Comparison of ENCODE assay signal across 8 mouse cellular contexts in genomic region chr7:31208237-31209054, GRCm38 (mm10). TPM values are rescaled to one million over a fixed set of nuclear protein-coding genes. Genes with fewer than 3 reads are reported as not detected.
A peak's percentile ranks its signal among the peaks of the same experiment; 100 is the strongest.
DNase-seq lines count a peak whose midpoint lies in the region; ATAC-seq and TF ChIP-seq lines count a peak whose summit lies in the region.

No protein-coding gene starts in this region.

- peak overlapping the region; percentile 77 for H3K9ac ChIP-seq in hindbrain, embryonic 16.5 days (ENCODE audit: low read depth, low read length)

- peaks cover 3% of the 10 kb centered on the region; the same call in 1 of the 2 replicates for H3K4me1 ChIP-seq in hindbrain, embryonic 16.5 days (ENCODE audit: control insufficient read depth, insufficient read depth, low read depth, low read length)

- H3K9me3 ChIP-seq in hindbrain, embryonic 16.5 days (ENCODE audit: control insufficient read depth, low read length): no peaks in the 10 kb centered on the region

- intact Hi-C loops in gastrocnemius, adult 2 months (cut with DNase I): no loop called here

- H3K4me2 ChIP-seq in hindbrain, embryonic 16.5 days (ENCODE audit: low read length): peak overlapping the region; percentile 70

- 39% methylated on average over 34 of the region's 34 CpGs for WGBS in hindbrain, embryonic 16.5 days

- TF ChIP-seq CTCF in gastrocnemius, adult 2 months (IDR thresholded peaks at IDR 0.05): no peak

- peak overlapping the region; percentile 78 for H3K4me3 ChIP-seq in gastrocnemius, adult 2 months
- peak overlapping the region; percentile 61 for H3K4me3 ChIP-seq in hindbrain, embryonic 16.5 days (ENCODE audit: low read length)

- DNase-seq in gastrocnemius, adult 2 months: peak; percentile 83
- peak; percentile 50 for DNase-seq in left cerebral cortex, adult 11 months (ENCODE audit: low spot score)
- DNase-seq in lung, postnatal 36 days: peak; percentile 90
- DNase-seq in retina, postnatal 1 day: peak; percentile 89
- peak; percentile 84 for DNase-seq in thymus, postnatal 4 days

- peaks cover 4% of the 10 kb centered on the region; the same call in 1 of the 2 replicates for H3K36me3 ChIP-seq in hindbrain, embryonic 16.5 days (ENCODE audit: control insufficient read depth, insufficient read depth, low read length)

- peak overlapping the region; percentile 88 for H3K27ac ChIP-seq in gastrocnemius, adult 2 months
- 0 out of 2 replicates have a peak overlapping the region, but pooled peaks have one; percentile 60 for H3K27ac ChIP-seq in hindbrain, embryonic 16.5 days (ENCODE audit: low read depth, low read length)

- no peaks in the 10 kb centered on the region for H3K27me3 ChIP-seq in hindbrain, embryonic 16.5 days (replicated peaks; ENCODE audit: control insufficient read depth, insufficient read depth, low read length)

- peak; percentile 94 for ATAC-seq in activated CD4-positive, CD25-positive, alpha-beta regulatory T cell, adult 4 months
- peak; percentile 100 for ATAC-seq in common myeloid progenitor, adult 5-6 weeks (replicated peaks; ENCODE audit: low read depth, poor library complexity, severe bottlenecking)
- peak; percentile 95 for ATAC-seq in hindbrain, embryonic 16.5 days

RNA-seq across cellular contexts. Expression of gene Gramd1a, which starts 52.8 kb away (rescaled TPM):
- polyA plus RNA-seq in activated CD4-positive, CD25-positive, alpha-beta regulatory T cell, adult 4 months (2017; shearing (Covaris generic)): 100 to 1,000 TPM in 1 of 2 experiments, 10 to 100 TPM in 1; 81.1 to 115 TPM
- 30.8 and 38.7 TPM in 2 replicates for total RNA-seq in common myeloid progenitor, adult 5-6 weeks (2017)
- 10 to 100 TPM; 47.2 to 61.7 TPM for total RNA-seq in gastrocnemius, adult 2 months (2021)
- polyA plus RNA-seq in hindbrain, embryonic 16.5 days (2015; fragmentation: Nextera tagmentation; extraction: Ambion mirVana): 203 and 222 TPM in 2 replicates

Comparison
In these comparisons a context has a peak if more than half of its experiments do, and no peak if none do; other contexts are left out.
1. Peak in every context shown above with its lines: DNase-seq, ATAC-seq, H3K4me3 ChIP-seq and H3K27ac ChIP-seq.